Mouse (Mus musculus) telencephalon, adult 2 months (tissue): ENCODE measurements around the gene Paf1.
"Not testable (repeated sequence)": the region's sequence is repeated elsewhere in the genome, so short reads cannot be mapped to it uniquely, and the experiment has no call there.

Experiments
- DNase-seq: peaks from one replicate; pipeline ENCODE4 v3.0.0-alpha.2; 2011; ENCODE audit warnings: low read depth, low spot score

Paf1 gene

GRCm38 (mm10) chr7:28384162-28384561 lies 8.6 kb upstream of the Paf1 start:
- DNase-seq = no peak

DNA sequence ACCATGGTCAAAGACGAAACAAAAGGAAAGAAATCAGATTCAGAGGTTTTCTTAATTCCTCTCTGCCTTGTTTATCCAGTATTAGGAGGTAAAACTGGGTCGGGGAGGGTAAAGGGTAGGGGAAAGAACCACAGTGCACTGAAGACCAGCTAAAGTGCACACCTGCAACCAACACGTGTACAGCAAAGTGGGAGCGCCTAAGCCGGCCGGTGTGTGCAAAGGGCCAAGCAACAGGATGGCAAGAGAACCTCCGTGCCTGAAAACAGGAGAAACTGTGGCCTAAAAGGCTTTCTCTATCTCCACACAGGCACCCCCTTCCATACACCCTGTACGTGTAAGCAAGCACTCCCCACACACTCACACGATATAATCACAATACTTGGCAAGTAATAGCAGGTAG lies 7.6 kb upstream of the Paf1 start:
- no peak for DNase-seq

- DNase-seq = peak; percentile 55
Measured at GRCm38 (mm10) chr7:28386007-28386406, 6.7 kb upstream of the Paf1 start.

- peak; percentile 44 for DNase-seq
Measured at GRCm38 (mm10) chr7:28386462-28386861, 6.3 kb upstream of the Paf1 start.

- not testable (repeated sequence) for DNase-seq
Measured at GRCm38 (mm10) chr7:28386877-28387276, 5.9 kb upstream of the Paf1 start.

GRCm38 (mm10) chr7:28387384-28387783 lies 5.4 kb upstream of the Paf1 start:
- not testable (repeated sequence) for DNase-seq

DNA sequence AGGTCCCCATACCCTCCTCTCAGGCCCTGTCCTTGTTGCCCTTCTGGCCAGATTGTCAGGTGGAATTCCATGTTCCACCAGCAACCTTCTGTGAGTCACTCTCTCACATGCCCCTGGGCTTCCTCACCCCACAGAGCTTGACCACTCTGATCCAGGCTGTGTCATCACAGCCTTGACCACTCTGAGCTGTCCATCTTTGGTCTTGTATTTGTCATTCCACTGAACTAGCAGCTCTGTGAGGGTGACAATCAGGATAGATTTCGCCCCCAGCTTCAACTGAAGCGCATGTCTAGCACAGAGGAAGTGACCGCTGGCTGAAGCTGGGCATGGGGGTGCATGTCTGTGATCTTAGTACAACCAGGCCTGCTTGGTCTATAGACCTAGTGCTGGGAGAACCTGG lies 2.4 kb upstream of the Paf1 start:
- DNase-seq = no peak

DNA sequence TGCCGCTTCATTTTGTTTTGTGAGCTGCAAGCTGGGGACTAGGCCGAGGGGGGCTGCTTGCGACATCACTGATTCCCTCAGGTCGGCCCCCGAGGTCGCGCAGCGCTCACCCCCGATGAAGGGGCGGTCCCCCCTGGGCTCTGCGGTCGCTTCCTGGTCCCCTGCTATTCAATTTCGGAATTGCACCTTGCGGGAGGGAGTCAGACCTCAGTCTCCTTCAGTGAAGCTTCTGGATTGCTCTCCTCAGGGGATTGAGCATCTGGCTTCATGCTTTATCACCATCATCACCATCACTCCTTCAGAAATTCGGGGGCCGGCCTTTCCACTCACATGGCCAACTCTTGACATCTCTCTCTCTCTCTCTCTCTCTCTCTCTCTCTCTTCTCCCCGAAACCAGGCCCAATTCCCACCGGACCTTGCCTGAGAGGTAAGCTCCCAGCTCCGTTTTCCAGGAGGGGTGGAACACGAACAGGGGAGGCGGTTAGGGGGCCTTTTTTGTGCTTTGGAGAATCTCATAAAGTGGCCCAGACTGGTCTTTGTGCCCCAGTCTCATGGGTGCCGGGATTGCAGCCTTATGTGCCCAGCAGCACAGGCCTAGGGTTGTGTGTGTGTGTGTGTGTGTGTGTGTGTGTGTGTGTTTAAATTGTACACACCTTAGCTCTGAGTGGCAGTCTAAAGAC lies 661 bp downstream of the Paf1 start:
- no peak for DNase-seq

DNA sequence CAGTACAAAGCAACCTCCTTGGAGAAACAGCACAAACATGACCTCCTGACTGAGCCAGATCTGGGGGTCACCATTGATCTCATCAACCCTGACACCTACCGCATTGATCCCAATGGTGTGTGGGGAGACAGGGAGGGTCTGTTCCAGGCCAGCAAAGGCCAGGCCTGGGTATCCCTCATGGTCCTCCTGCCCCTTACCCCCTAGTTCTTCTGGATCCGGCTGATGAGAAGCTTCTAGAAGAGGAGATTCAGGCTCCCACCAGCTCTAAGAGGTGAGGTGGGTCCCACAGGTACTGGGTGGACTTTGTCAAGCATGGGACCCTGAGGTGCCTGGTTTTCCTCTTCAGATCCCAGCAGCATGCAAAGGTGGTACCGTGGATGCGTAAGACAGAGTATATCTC lies 2.7 kb downstream of the Paf1 start:
- DNase-seq = no peak

DNA sequence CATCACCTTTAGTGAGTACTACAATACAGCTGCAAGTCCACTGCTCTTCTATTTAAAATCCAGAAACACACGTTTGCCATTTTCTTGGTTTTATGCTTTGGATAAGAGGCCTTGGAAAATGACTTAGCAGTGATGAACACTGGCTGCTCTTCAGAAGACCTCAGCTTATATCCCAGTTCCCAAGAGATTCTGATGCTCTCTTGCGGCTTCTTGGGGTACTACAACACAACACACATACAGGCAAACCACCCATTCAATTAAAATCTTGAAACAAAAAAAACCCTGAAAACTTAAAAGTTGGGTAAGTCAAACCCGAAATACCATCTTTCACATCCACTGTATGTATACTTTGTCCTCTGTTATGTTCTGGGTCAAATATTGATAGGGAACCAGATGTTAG lies 5.2 kb downstream of the Paf1 start:
- no peak for DNase-seq

- no peak for DNase-seq
Measured at GRCm38 (mm10) chr7:28398696-28399340, 6.1 kb downstream of the Paf1 start.

GRCm38 (mm10) chr7:28401030-28401429 lies 8.3 kb downstream of the Paf1 start:
- no peak for DNase-seq

DNA sequence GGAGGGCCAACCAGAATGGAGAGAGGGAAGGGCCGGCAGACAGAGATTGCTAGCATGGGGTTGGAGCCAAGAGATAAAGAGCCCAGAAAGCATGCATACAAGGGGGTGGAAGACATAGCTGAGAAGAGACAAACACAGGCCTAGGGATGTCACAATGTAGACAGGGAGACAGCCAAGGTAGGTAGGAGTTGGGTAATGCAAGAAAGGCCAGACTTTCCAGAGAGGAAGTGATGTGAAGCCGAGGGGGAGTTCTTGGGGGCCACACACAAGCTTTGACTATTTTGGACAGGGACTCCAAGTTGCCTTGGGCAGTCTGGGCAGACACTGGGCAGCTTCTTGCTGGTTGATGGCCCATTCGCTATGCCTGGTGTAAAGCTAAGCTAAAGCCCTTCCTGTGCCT lies 9.2 kb downstream of the Paf1 start:
- DNase-seq = no peak

- DNase-seq = no peak
Measured at GRCm38 (mm10) chr7:28410841-28411475, 18.2 kb downstream of the Paf1 start.

DNA sequence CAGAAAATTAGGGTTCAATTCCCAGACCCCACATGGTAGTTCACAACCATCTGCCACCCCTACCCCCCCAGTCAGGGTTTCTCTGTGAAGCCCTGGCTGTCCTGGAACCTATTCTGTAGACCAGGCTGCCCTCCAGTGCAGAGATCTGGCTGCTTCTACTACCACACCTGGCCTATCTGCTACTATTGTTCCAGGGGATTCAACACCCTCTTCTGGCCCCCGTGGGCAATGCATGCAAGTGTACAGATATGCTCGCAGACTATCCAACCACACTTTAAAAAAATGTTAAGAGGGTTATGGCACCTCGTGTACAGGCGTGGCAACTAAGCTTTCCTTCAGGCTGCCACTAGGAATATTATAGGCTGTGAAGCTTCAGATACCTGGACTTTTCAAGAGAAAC lies 20.1 kb downstream of the Paf1 start:
- DNase-seq = no peak

DNA sequence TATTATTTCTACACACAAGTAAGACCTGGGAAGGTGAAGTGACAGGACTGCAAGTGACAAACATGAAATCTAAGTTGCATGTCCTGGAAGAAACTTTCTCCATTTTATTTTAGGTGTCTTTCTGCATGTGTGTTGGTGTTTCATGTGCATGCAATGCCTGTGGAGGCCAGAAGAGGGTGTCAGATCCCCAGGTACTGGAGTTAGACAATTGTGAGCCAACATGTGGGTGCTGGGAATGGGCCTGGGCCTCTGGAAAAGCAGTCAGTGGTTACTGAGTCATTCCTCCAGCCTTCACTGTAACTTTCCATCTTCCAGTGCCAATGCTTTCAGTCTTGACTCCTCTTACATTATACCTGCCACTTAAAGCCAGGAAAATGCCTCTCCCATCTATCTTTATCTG lies 24.6 kb downstream of the Paf1 start:
- DNase-seq = no peak

DNA sequence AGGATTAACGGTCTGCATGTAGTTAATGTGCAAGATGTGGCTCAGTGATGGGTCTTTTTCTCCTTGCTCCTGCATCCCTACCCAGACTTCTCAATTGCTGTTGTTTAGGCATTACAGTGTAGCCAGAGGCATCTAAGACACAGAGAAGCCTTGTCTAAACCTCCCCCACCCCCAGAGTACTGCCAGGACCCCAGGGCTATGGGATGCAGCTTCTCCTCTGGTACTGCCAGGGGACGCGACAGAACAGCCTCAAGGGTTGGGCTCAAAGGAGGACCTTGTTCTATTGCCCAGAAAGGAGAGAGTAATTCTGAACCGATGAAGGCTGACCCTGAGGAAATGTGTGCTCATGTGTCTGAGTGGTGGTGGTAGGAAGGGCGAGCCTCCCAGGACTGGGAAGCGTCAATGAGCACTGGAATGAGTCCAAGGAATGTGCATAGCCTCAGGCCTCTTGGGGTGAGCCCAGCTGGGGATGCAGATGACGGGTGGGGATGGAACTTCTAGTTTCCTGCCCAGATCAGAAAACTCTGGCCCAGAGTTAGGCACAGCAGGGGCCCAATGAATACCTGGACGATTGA lies 25.4 kb downstream of the Paf1 start:
- DNase-seq = peak; percentile 33

DNA sequence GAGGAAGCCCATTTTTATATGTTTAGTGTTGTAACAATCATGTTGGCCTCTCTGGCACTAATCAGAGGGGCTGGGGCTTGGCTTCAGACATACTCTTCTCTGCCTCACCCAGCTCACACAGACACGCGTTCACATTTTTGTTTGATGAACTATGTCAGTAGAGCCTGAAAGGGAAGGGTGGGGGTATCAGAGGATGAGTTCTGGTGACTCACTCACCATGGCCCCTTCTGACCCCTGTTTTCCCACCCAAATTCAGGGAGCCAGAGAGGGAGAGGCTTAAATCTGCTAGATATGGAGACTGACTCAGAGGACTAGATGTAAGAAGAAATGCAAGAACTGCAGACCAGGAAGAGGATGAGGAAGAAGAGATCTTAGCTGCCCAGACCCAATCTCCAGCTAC lies 26.7 kb downstream of the Paf1 start:
- no peak for DNase-seq

DNA sequence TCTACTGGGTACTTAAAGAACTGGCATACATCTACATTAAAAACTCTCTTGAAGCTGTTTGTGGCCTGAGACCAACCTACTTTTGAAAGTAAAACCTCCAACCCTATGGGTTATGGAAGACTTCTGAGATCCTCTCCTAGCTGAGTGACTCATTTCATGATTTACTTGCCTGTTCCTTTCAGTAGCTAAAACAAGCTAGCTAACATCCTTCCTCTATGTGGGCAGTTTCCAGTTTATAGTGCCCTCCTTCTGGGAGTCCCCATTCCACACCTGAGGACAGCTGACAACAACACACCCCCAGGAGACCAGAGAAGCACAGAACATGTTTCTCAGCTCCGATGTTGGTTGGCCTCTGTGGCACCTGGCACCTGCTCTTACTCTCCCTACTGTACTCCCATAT lies 30.3 kb downstream of the Paf1 start:
- DNase-seq = no peak

DNA sequence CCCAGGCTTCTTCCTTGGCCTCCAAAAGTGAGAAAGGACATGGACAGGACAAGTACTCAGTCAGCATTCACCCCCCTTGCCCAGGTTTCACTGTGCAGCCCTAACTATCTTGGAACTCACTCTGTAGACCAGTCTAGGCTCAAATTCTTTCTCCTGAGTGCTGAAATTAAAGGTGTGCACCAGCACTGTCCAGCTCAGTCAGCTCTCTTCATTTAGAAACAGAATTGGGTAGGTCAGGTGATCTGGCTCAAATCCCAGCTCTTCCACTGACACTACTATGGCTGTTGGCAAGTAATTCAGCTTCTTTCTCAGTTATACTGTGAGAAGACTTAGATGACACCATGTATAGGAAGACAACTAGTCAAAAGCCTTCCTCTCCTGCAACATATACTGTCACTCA lies 35.0 kb downstream of the Paf1 start:
- no peak for DNase-seq

DNA sequence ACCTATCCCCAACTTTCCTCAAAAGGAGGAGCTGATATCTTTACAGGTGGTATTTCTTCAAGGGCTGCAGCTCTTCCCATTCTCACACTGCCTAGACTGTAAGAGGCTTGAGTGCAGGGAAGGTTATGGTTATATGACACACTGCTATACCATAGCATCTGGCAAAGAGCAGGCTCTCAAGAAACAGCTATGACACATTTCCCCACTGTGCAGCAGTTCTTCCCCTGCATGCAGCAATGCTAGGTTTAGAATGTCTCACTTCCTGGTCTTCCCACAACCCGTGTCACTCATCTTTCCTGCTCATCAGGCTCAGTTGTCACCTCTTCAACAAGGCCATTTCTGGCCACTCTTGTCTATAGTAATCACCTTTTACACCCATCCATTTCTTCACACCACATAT lies 37.8 kb downstream of the Paf1 start:
- DNase-seq = no peak

DNA sequence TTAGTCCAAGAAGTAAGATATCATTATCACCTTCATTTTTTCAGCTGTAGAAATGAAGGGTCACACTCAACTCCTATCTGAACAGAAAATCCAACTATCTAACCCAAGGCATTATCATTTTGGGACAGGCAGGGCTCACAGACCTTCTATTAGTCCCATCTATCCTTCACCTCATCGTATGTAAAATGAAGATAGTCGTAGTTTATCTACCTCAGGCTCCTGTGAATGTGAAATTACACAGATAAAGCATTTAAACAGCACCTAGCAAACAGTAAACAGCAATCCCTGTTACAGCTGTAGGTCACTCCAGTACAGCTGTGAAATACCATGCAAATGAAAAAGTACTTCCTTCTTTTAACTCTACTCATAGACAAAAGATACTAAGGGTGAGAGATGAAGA lies 39.5 kb downstream of the Paf1 start:
- no peak for DNase-seq
